Mouse (Mus musculus): Measurements from ENCODE around the gene Chordc1.

DNA sequence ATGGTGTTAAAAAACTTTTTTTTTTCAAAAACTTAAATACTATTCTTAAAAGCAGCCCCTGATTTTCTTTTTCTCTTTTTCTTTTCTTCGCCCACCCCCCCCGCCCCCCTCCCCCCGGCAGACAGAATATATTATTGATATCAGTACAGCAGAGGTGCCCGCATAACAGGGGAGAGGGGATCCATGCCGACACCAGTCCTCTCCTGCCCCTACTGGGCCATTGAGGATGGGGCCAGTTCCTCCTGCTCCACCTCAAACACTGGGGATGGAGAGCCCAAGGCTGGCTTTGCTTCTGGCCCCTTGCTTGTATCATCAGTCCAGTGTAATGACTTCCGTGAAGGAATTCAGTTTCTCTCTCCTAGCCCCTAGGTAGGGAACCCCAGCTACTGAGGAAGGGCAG is 6.4 kb downstream of the Chordc1 start:
- no peak for TF ChIP-seq POLR2A (IDR thresholded peaks at IDR 0.05; ENCODE audit: borderline replicate concordance, control insufficient read depth, low read depth, low read length)
- no peak for TF ChIP-seq CTCF (IDR thresholded peaks at IDR 0.05; ENCODE audit: control insufficient read depth, insufficient read depth, low read length)

Data from bone marrow, adult 2 months (tissue).